Mouse (Mus musculus) cerebellum, postnatal 36 days (tissue): Measurements from ENCODE around the gene Alkbh7.
A peak's percentile ranks its signal among the peaks of the same experiment; 100 is the strongest.

ENCODE experiments used
- DNase-seq, 2 experiments: peaks; one replicate each; pipeline ENCODE4 v3.0.0; 2021 to 2022; ENCODE audit warnings: mixed read lengths in 2 of 2

The Alkbh7 gene

GRCm38 (mm10) chr17:57031661-57032420, 34.7 kb downstream of the Alkbh7 start:
- DNase-seq, result peak; percentile 98 to 100

- no peak for DNase-seq
These were observed 35.7 kb downstream of the Alkbh7 start for GRCm38 (mm10) chr17:57032854-57033253.

- DNase-seq, result no peak
These were observed 41.8 kb downstream of the Alkbh7 start for GRCm38 (mm10) chr17:57038978-57039377.

- no peak for DNase-seq
These were observed 44.4 kb downstream of the Alkbh7 start, which contains the start of gene Slc25a41 for GRCm38 (mm10) chr17:57041554-57041953. Slc25a41 (minus strand) TSS chr17:57041654.

- DNase-seq, result no peak
These were observed 50.3 kb downstream of the Alkbh7 start for GRCm38 (mm10) chr17:57047406-57047805.

- no peak for DNase-seq
These were observed 51.7 kb downstream of the Alkbh7 start for GRCm38 (mm10) chr17:57048816-57049215.
